Mouse (Mus musculus): ENCODE results near the gene Pcca. TPM values are rescaled to one million over a fixed set of nuclear protein-coding genes. Genes with fewer than 3 reads are reported as not detected.

Gene Pcca
- polyA plus RNA-seq, 1 experiment, result 84.5 TPM

GRCm38 (mm10) chr14:122755559-122755958 lies 221.4 kb downstream of the Pcca start:
- H3K4me3 ChIP-seq (replicated peaks; ENCODE audit: insufficient read depth, low read depth, low read length), result no peak overlapping the region
- H3K27ac ChIP-seq (ENCODE audit: insufficient read depth, low read length), result no peak overlapping the region
- H3K4me1 ChIP-seq (ENCODE audit: control insufficient read depth, insufficient read depth, low read length), result no peaks in the 10 kb centered on the region; the same call in 1 of the 2 replicates
- WGBS, result 75% methylated on average over 13 of the region's 13 CpGs
- no peaks in the 10 kb centered on the region for H3K27me3 ChIP-seq (ENCODE audit: control insufficient read depth, insufficient read depth, low read length)
- DNase-seq, result no peak
- TF ChIP-seq CTCF (IDR thresholded peaks at IDR 0.05; ENCODE audit: borderline replicate concordance, insufficient read depth, low read depth, low read length) (no peak), POLR2A (IDR thresholded peaks at IDR 0.05; ENCODE audit: borderline replicate concordance, insufficient read depth, low read length) (no peak)

- Histone ChIP-seq H3K27me3 (ENCODE audit: control insufficient read depth, insufficient read depth, low read length) (no peaks in the 10 kb centered on the region), H3K4me3 (replicated peaks; ENCODE audit: insufficient read depth, low read depth, low read length) (no peak overlapping the region), H3K4me1 (ENCODE audit: control insufficient read depth, insufficient read depth, low read length) (no peaks in the 10 kb centered on the region; the same call in 1 of the 2 replicates), H3K27ac (ENCODE audit: insufficient read depth, low read length) (no peak overlapping the region)
- 72% methylated on average over 1 of the region's 1 CpGs for WGBS
- TF ChIP-seq CTCF (IDR thresholded peaks at IDR 0.05; ENCODE audit: borderline replicate concordance, insufficient read depth, low read depth, low read length) (no peak), POLR2A (IDR thresholded peaks at IDR 0.05; ENCODE audit: borderline replicate concordance, insufficient read depth, low read length) (no peak)
- DNase-seq, result no peak
These were observed 222.5 kb downstream of the Pcca start for GRCm38 (mm10) chr14:122756671-122757070.

GRCm38 (mm10) chr14:122759890-122760289 lies 225.8 kb downstream of the Pcca start:
- H3K4me1 ChIP-seq (ENCODE audit: control insufficient read depth, insufficient read depth, low read length), result no peaks in the 10 kb centered on the region; the same call in 1 of the 2 replicates
- H3K27me3 ChIP-seq (ENCODE audit: control insufficient read depth, insufficient read depth, low read length), result no peaks in the 10 kb centered on the region
- no peak overlapping the region for H3K27ac ChIP-seq (ENCODE audit: insufficient read depth, low read length)
- TF ChIP-seq POLR2A (IDR thresholded peaks at IDR 0.05; ENCODE audit: borderline replicate concordance, insufficient read depth, low read length), result no peak
- TF ChIP-seq CTCF (IDR thresholded peaks at IDR 0.05; ENCODE audit: borderline replicate concordance, insufficient read depth, low read depth, low read length), result no peak
- no peak for DNase-seq
- no peak overlapping the region for H3K4me3 ChIP-seq (replicated peaks; ENCODE audit: insufficient read depth, low read depth, low read length)
- WGBS, result 44% methylated on average over 3 of the region's 3 CpGs

- H3K4me3 ChIP-seq (replicated peaks; ENCODE audit: insufficient read depth, low read depth, low read length), result no peak overlapping the region
- H3K27me3 ChIP-seq (ENCODE audit: control insufficient read depth, insufficient read depth, low read length), result no peaks in the 10 kb centered on the region
- H3K27ac ChIP-seq (ENCODE audit: insufficient read depth, low read length), result no peak overlapping the region
- DNase-seq, result no peak
- no peak for TF ChIP-seq POLR2A (IDR thresholded peaks at IDR 0.05; ENCODE audit: borderline replicate concordance, insufficient read depth, low read length)
- TF ChIP-seq CTCF (IDR thresholded peaks at IDR 0.05; ENCODE audit: borderline replicate concordance, insufficient read depth, low read depth, low read length), result no peak
- no peaks in the 10 kb centered on the region; the same call in 1 of the 2 replicates for H3K4me1 ChIP-seq (ENCODE audit: control insufficient read depth, insufficient read depth, low read length)
These were observed 226.7 kb downstream of the Pcca start for GRCm38 (mm10) chr14:122760803-122761202.

GRCm38 (mm10) chr14:122762603-122763002 lies 228.5 kb downstream of the Pcca start:
- no peaks in the 10 kb centered on the region for H3K27me3 ChIP-seq (ENCODE audit: control insufficient read depth, insufficient read depth, low read length)
- no peak overlapping the region for H3K4me3 ChIP-seq (replicated peaks; ENCODE audit: insufficient read depth, low read depth, low read length)
- TF ChIP-seq CTCF (IDR thresholded peaks at IDR 0.05; ENCODE audit: borderline replicate concordance, insufficient read depth, low read depth, low read length) (no peak), POLR2A (IDR thresholded peaks at IDR 0.05; ENCODE audit: borderline replicate concordance, insufficient read depth, low read length) (no peak)
- DNase-seq, result no peak
- no peaks in the 10 kb centered on the region for H3K4me1 ChIP-seq (ENCODE audit: control insufficient read depth, insufficient read depth, low read length)
- H3K27ac ChIP-seq (ENCODE audit: insufficient read depth, low read length), result no peak overlapping the region

- no peak overlapping the region for H3K4me3 ChIP-seq (replicated peaks; ENCODE audit: insufficient read depth, low read depth, low read length)
- H3K27ac ChIP-seq (ENCODE audit: insufficient read depth, low read length), result no peak overlapping the region
- no peaks in the 10 kb centered on the region for H3K27me3 ChIP-seq (ENCODE audit: control insufficient read depth, insufficient read depth, low read length)
- no peak for DNase-seq
- WGBS, result 68% methylated on average over 2 of the region's 2 CpGs
- no peaks in the 10 kb centered on the region for H3K4me1 ChIP-seq (ENCODE audit: control insufficient read depth, insufficient read depth, low read length)
- TF ChIP-seq POLR2A (IDR thresholded peaks at IDR 0.05; ENCODE audit: borderline replicate concordance, insufficient read depth, low read length), result no peak
- TF ChIP-seq CTCF (IDR thresholded peaks at IDR 0.05; ENCODE audit: borderline replicate concordance, insufficient read depth, low read depth, low read length), result no peak
These were observed 231.8 kb downstream of the Pcca start for GRCm38 (mm10) chr14:122765951-122766350.

- Histone ChIP-seq H3K27me3 (ENCODE audit: control insufficient read depth, insufficient read depth, low read length) (no peaks in the 10 kb centered on the region), H3K4me3 (replicated peaks; ENCODE audit: insufficient read depth, low read depth, low read length) (no peak overlapping the region), H3K27ac (ENCODE audit: insufficient read depth, low read length) (no peak overlapping the region), H3K4me1 (ENCODE audit: control insufficient read depth, insufficient read depth, low read length) (no peaks in the 10 kb centered on the region)
- 98% methylated on average over 5 of the region's 5 CpGs for WGBS
- no peak for DNase-seq
- TF ChIP-seq POLR2A (IDR thresholded peaks at IDR 0.05; ENCODE audit: borderline replicate concordance, insufficient read depth, low read length) (no peak), CTCF (IDR thresholded peaks at IDR 0.05; ENCODE audit: borderline replicate concordance, insufficient read depth, low read depth, low read length) (no peak)
These were observed 232.3 kb downstream of the Pcca start for GRCm38 (mm10) chr14:122766448-122766847.

GRCm38 (mm10) chr14:122784701-122785100 lies 250.6 kb downstream of the Pcca start:
- WGBS, result 85% methylated on average over 4 of the region's 4 CpGs
- Histone ChIP-seq H3K27ac (ENCODE audit: insufficient read depth, low read length) (no peak overlapping the region), H3K27me3 (ENCODE audit: control insufficient read depth, insufficient read depth, low read length) (no peaks in the 10 kb centered on the region), H3K4me3 (replicated peaks; ENCODE audit: insufficient read depth, low read depth, low read length) (no peak overlapping the region), H3K4me1 (ENCODE audit: control insufficient read depth, insufficient read depth, low read length) (no peaks in the 10 kb centered on the region)
- TF ChIP-seq POLR2A (IDR thresholded peaks at IDR 0.05; ENCODE audit: borderline replicate concordance, insufficient read depth, low read length) (no peak), CTCF (IDR thresholded peaks at IDR 0.05; ENCODE audit: borderline replicate concordance, insufficient read depth, low read depth, low read length) (no peak)
- no peak for DNase-seq
